Mouse (Mus musculus) brain, embryonic 14.5 days (tissue): ENCODE measurements at regions not wholly inside any gene's neighbourhood (a gene's known extent, or its start where the extent isn't known, plus 50 kb on each side); places are given as distances from the start of the nearest gene placed in this dataset.

Experiments used
- CTCF ChIP-seq: fragments of 200-500 bp; IDR thresholded peaks from 2 replicates; pipeline ENCODE4 v1.5.1; 2012; ENCODE audit warnings: inconsistent platforms, mild to moderate bottlenecking, moderate library complexity, borderline replicate concordance; ENCODE audit not compliant: insufficient read depth, insufficient read length; ENCODE audit errors: extremely low read depth
- POLR2A ChIP-seq: fragments of 200-500 bp; IDR thresholded peaks from 2 replicates; pipeline ENCODE4 v1.6.1; 2012; ENCODE audit warnings: mild to moderate bottlenecking, inconsistent platforms, borderline replicate concordance; ENCODE audit not compliant: poor library complexity, insufficient read depth, insufficient read length, severe bottlenecking; ENCODE audit errors: extremely low read depth

GRCm38 (mm10) chr5:118359646-118360373 lies 114.8 kb downstream of the 2410131K14Rik start:
- no peak for TF ChIP-seq CTCF
- TF ChIP-seq POLR2A, result no peak
